Mouse (Mus musculus) cerebellum, adult 2 months (tissue): ENCODE results near the gene Fzd7.

Experiments
- CTCF ChIP-seq: fragments of 200-500 bp; IDR thresholded peaks from 2 replicates; pipeline ENCODE4 v1.5.1; 2011; ENCODE audit warnings: low read depth, mild to moderate bottlenecking, control low read depth, low read length, moderate library complexity, borderline replicate concordance; ENCODE audit not compliant: insufficient read depth
- POLR2A ChIP-seq: fragments of 200-500 bp; IDR thresholded peaks from 2 replicates; pipeline ENCODE4 v1.6.1; 2011; ENCODE audit warnings: low read length, control low read depth, borderline replicate concordance; ENCODE audit not compliant: insufficient read depth

DNA sequence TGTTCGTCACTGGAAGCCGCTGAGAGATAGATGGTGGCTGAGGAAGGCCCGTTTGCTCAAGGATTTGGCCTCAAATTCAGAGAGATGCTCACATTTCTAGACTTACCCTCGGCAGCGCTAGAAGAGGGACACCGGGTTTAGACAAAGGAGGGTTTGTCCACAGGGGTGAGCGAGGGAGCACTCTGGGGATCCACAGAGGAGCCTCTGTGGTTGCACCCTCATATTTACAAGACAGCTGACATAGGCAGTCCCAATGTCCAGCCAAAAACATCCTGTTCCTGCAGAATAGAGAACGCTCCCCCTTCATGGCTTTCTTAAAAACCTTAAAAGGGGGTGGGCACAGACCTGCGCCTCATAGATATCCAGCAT is 16.6 kb upstream of the Fzd7 start:
- TF ChIP-seq CTCF (no peak), POLR2A (no peak)
